Mouse (Mus musculus): ENCODE measurements around the gene Asb16. TPM values are rescaled to one million over a fixed set of nuclear protein-coding genes. Genes with fewer than 3 reads are reported as not detected.

The Asb16 gene
- total RNA-seq, 2 experiments from 2014 or later: 1.2 TPM

DNA sequence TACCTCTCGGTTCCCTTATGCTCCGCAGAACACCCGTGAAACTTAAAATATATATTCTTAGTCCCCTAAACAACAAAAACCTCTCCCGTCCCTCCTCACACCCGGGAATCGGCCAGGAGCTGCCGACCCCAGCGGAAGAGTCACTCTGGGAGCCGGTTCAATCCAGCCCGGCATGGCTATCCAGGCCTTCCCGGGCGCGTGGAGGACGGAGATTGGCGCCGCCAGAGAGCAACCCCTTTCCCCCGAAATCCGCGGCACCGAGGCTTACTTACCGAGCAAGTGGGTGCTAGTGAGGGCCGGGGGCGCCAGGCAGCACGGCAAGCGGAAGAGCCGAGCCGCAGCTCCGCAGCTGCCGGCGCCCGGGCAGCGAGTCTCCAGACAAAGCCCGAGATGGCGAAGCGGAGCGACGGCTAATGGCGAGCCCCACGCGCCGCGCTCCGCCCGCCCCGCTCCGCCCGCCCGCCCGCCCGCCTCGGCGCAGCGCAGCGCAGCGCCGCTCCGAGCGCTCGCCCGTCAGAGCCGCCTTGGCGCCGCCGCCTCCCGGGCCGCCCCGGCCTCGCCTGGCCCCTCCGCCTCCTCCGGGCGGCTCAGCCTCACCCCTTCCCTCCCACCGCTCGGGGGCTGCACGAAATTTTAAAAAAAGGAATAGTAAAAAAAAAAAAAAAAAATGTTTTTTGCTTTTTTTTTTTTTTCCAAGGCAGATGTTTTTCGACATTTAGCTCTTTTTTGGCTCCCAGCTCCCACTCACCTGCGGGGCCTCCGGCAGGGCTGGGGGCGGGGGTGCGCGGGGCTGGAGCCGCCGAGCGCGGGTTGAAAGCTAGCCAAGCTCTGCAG, 50.2 kb downstream of the Asb16 start:
- DNase-seq (ENCODE audit: low spot score in 2 of 2): peak; percentile 32 to 65
- intact Hi-C loops (cut with DNase I): loop anchor here (1.0 kb wide), 2 partner anchors 79 to 90 kb away; no protein-coding TSS in a partner anchor

DNA sequence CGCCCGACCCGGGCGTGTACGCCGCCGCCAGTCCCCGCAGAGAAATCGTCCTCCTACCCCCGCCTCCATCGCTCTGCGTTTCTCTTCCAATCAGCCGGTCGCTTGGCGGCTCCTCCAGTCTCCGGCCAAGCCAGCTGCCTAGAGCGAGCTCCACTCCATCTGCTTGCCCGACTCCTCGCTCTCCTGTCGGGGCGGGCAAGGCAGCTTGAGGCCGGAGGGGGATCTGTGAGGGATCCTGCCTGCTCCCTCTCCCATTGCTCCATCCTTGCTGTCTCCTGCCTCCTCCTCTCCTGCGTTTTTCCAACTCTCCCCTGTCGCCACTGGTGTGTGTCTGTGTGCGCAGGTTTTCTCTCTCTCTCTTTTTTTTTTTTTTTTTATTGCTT, 50.9 kb downstream of the Asb16 start, which contains the start of gene Ubtf:
Gene Ubtf, minus strand, starts transcription at position 333 of the 383 bp plus-strand sequence.
- DNase-seq (ENCODE audit: low spot score in 2 of 2): peak; percentile 81 to 90
- intact Hi-C loops (cut with DNase I): loop anchor here (1.0 kb wide), 2 partner anchors 78 to 89 kb away; no protein-coding TSS in a partner anchor

DNA sequence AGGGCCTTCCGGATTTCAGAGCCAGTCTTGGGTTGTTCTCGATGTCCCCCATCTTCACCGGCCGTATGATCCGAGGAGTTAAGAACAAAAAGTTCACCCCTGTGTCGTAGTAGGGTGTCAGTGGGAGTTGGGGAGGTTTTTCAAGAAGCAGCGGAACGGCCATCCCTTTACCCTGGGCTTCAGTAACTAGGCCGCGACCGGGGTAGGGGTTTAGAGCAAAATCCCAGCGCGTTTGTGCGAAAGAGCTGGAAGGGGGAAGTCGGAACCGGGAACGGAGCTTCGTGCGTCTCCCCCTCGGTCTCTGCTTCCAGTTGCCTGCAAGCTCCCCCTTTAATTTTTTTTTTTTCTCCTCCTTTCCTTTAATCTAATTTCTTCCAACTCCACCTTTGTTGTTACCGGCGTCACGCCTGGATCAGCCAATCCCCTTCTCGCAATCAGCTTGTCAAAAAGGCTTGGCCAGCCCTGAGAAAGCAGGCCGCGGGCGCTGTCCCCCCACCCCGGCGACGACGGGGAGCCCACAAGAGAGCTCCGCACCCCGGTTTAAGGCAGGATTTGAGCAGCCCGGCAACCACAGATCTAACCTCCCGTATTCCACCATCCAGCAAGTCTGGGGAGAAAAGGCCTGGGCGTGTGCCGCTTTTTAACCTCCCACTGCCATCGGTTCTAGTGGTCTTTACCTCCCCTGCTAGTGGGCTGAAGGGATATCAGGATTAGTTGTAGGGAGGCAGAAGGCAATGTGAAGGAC, 51.6 kb downstream of the Asb16 start:
- intact Hi-C loops (cut with DNase I): loop anchor here (1.0 to 2.0 kb wide), 4 partner anchors 23 to 88 kb away; partner anchors contain the start of gene Rundc3a
- DNase-seq (ENCODE audit: low spot score in 2 of 2): peak; percentile 90 to 97

DNA sequence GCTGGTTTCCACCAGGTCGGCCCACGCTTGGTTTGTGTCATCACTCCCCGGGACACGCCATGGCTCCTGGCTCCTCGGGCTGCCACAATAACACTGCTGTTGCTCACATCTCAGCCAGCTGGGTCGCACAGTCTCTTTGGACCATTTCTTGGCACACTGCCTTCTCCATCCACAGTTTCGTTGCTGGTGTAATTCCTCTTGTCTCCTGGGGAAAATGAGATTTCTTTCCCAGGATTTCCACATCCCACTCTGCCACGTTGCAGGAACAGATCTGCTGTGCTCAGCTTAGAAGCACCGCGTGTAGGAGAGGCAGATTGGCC, 52.1 kb downstream of the Asb16 start:
- intact Hi-C loops (cut with DNase I): loop anchor here (1.0 to 2.0 kb wide), 2 partner anchors 23 to 72 kb away; partner anchors contain the start of gene Rundc3a
- DNase-seq (ENCODE audit: low spot score in 2 of 2): peak; percentile 78 to 93

DNA sequence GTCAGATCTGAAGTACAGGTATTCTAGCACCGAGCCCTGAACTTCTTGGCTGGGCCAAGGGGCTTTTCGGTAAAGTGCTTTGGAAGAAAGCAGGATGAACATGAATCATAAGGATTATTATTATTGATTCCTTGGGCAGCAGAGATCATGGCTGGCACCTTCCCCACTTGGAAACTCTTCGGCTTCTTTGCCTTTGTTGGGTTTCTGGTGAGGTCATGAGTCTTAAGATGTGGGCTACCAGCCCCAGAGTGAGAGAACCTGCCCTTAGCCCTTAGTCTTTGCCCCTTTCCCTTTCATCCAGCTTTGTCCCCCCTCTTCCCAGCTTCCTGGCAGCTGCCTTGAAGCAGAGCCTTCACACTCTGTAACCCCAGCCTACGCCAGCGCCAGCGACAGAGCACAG, 53.4 kb downstream of the Asb16 start:
- DNase-seq (ENCODE audit: low spot score in 2 of 2): no peak
- intact Hi-C loops (cut with DNase I): loop anchor here (2.0 kb wide), 1 partner anchor 71 kb away; the partner anchor contains the start of gene Rundc3a

DNA sequence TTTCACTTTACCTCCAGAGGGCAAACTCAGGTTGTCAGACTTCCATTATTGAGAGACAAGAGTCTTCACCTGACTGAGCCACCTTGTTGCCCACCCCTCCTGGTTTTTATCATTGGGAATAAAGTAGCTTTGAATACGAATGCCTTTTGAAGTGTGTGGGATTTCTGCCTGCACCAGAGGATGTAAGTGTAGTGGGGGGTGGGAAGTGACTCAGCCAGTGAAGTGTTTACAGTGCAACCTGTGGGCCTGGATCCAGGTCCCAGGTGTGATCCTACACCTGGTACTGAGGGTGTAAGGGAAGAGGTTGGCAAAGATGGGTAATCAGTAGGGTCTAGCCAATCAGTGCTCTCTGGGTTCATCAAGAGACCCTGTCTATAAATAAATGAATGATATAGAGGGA, 55.0 kb downstream of the Asb16 start:
- intact Hi-C loops (cut with DNase I): no loop called here
- DNase-seq (ENCODE audit: low spot score in 2 of 2): no peak

DNA sequence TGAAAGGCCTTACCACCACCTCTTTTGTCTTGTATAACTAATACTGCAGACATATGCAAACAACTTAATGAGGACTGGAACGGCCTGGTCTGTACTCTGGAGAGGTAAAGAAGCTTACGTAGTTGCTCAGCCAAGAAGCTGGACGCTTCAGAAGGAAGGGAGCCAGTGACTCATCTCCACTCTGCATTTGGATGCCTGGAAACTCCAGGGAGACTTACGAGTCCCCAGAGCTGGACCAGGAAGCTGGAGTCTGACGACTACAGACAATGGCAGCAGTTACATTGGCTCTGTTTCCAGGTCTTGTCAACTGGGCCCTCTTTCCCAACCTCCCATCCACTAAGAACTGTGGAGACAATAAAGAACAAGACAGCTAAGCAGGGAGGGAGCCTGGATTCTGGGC, 58.7 kb downstream of the Asb16 start:
- intact Hi-C loops (cut with DNase I): no loop called here
- DNase-seq (ENCODE audit: low spot score in 2 of 2): no peak

DNA sequence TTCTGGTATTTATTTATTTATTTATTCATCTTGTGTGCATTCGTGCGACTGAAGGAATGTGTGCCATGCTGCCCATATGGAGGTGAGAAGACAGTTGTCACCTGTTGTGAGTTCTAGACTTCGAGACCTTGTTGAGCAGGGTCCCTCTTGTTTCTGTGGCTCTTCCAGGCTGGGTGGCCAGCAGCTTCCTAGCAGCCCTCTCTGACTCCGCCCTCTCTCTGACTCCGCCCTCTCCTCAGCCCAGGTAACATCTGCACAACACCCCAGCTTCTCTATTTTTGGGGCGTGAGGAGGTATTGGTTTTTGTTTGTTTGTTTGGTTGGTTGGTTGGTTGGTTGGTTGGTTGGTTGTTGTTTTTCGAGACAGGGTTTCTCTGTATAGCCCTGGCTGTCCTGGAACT, 59.3 kb downstream of the Asb16 start:
- no peak for DNase-seq (ENCODE audit: low spot score in 2 of 2)
- intact Hi-C loops (cut with DNase I): no loop called here

Small RNA genes within 50 kb of the gene (microRNA-seq; reads per million reads assigned to microRNA genes)
- gene Mir8101: 2.5 to 6.7 reads per million in 2 experiments

Other genes starting within 250 kb of the Asb16 start
- 10 to 100 TPM; 71.2 to 72.9 TPM for gene Mpp3, start 240.3 kb upstream of the Asb16 start, total RNA-seq (2021)
- gene Cd300lg, start 227.2 kb upstream of the Asb16 start, total RNA-seq (2021): not detected
- gene Mpp2, start 180.2 kb upstream of the Asb16 start, total RNA-seq (2021): 100 to 1,000 TPM; 153 to 174 TPM
- not detected for gene Ppy, start 167.4 kb upstream of the Asb16 start, total RNA-seq (2021)
- not detected for gene Pyy, start 160.9 kb upstream of the Asb16 start, total RNA-seq (2021)
- gene Nags, start 123.2 kb upstream of the Asb16 start, total RNA-seq (2021): not detected
- gene Tmem101, start 112.3 kb upstream of the Asb16 start, total RNA-seq (2021): 10 to 100 TPM; 24.8 to 28.0 TPM
- 10 to 100 TPM; 58.3 to 66.4 TPM for gene Lsm12, start 83.4 kb upstream of the Asb16 start, total RNA-seq (2021)
- 10 to 100 TPM; 55.7 to 61.8 TPM for gene G6pc3, start 79.1 kb upstream of the Asb16 start, total RNA-seq (2021)
- gene Hdac5, start 38.6 kb upstream of the Asb16 start, total RNA-seq (2021): 100 to 1,000 TPM; 243 to 261 TPM
- 1 to 10 TPM in 1 of 2 experiments, under 1 TPM in 1; 0.94 to 1.1 TPM for gene BC030867, start 19.9 kb upstream of the Asb16 start, total RNA-seq (2021)
- gene Tmub2, start 16.2 kb downstream of the Asb16 start, total RNA-seq (2021): 10 to 100 TPM; 67.8 to 71.4 TPM
- 100 to 1,000 TPM; 231 to 242 TPM for gene Atxn7l3, start 27.9 kb downstream of the Asb16 start, total RNA-seq (2021)
- 100 to 1,000 TPM; 123 to 127 TPM for gene Ubtf, start 51.0 kb downstream of the Asb16 start, total RNA-seq (2021)
- under 1 TPM; 0.62 to 0.73 TPM for gene Slc4a1, start 97.5 kb downstream of the Asb16 start, total RNA-seq (2021)
- gene Rundc3a, start 124.7 kb downstream of the Asb16 start, total RNA-seq (2021): 100 to 1,000 TPM; 441 to 469 TPM
- 10 to 100 TPM; 58.8 to 64.8 TPM for gene Slc25a39, start 139.2 kb downstream of the Asb16 start, total RNA-seq (2021)
- gene Grn, start 161.6 kb downstream of the Asb16 start, total RNA-seq (2021): 10 to 100 TPM; 58.3 to 71.3 TPM
- gene Fam171a2, start 178.9 kb downstream of the Asb16 start, total RNA-seq (2021): 100 to 1,000 TPM; 108 to 120 TPM
- 1 to 10 TPM; 2.2 to 3.5 TPM for gene Itga2b, start 201.4 kb downstream of the Asb16 start, total RNA-seq (2021)